Mouse (Mus musculus) lung, adult 2 months (tissue): ENCODE measurements around the gene Grm7. TPM values are rescaled to one million over a fixed set of nuclear protein-coding genes. Genes with fewer than 3 reads are reported as not detected.

Experiments
- DNase-seq: peaks from one replicate; pipeline ENCODE4 v3.0.0; 2022
- H3K4me1 ChIP-seq: fragments of 200-500 bp; 2 replicates; pipeline ENCODE4 v1.6.1; 2011; ENCODE audit warnings: low read length; ENCODE audit not compliant: control insufficient read depth, insufficient read depth
- H3K4me3 ChIP-seq: fragments of 200-500 bp; replicated peaks from 2 replicates; pipeline ENCODE3; 2011; ENCODE audit warnings: low read depth, mild to moderate bottlenecking, control low read depth, low read length; ENCODE audit errors: extremely low read depth
- CTCF ChIP-seq: fragments of 200-500 bp; IDR thresholded peaks from 2 replicates; pipeline ENCODE4 v1.5.1; 2011; ENCODE audit warnings: mild to moderate bottlenecking, low read length, control low read depth; ENCODE audit not compliant: insufficient read depth
- POLR2A ChIP-seq: fragments of 200-500 bp; IDR thresholded peaks from 2 replicates; pipeline ENCODE4 v1.6.1; 2011; ENCODE audit warnings: low read depth, mild to moderate bottlenecking, control low read depth, low read length, borderline replicate concordance; ENCODE audit errors: extremely low read depth
- WGBS: fragments of 180-500 bp; shearing (Covaris S2); methylation state at CpG from one replicate; pipeline ENCODE4 v1.1.7; 2018; 5-methylcytosine and 5-hydroxymethylcytosine counted together
- polyA plus RNA-seq: library from polyadenylated mRNA; depleted of rRNA; stranded (reverse); fragments of >200 nt; gene quantifications from 2 replicates; pipeline ENCODE4 v1.2.3, GENCODE M21; 2012

Grm7 gene
- polyA plus RNA-seq, 1 experiment, result 0.02 TPM

- Histone ChIP-seq H3K4me1 (no peaks in the 10 kb centered on the region), H3K4me3 (no peak overlapping the region)
- no peak for TF ChIP-seq POLR2A
- TF ChIP-seq CTCF, result no peak
- WGBS, result 77% methylated on average over 2 of the region's 2 CpGs
- no peak for DNase-seq
These were observed 172.9 kb downstream of the Grm7 start for GRCm38 (mm10) chr6:110818236-110818635.

- H3K4me1 ChIP-seq, result no peaks in the 10 kb centered on the region
- TF ChIP-seq CTCF (no peak), POLR2A (no peak)
- H3K4me3 ChIP-seq, result no peak overlapping the region
- no peak for DNase-seq
These were observed 222.9 kb downstream of the Grm7 start for GRCm38 (mm10) chr6:110868311-110868710.

- no peak for TF ChIP-seq POLR2A
- no peak for TF ChIP-seq CTCF
- no peaks in the 10 kb centered on the region for H3K4me1 ChIP-seq
- WGBS, result 66% methylated on average over 5 of the region's 5 CpGs
- no peak for DNase-seq
- no peak overlapping the region for H3K4me3 ChIP-seq
These were observed 336.6 kb downstream of the Grm7 start for GRCm38 (mm10) chr6:110982013-110982412.

- WGBS, result 57% methylated on average over 2 of the region's 2 CpGs
- TF ChIP-seq CTCF (no peak), POLR2A (no peak)
- no peak for DNase-seq
- no peak overlapping the region for H3K4me3 ChIP-seq
- no peaks in the 10 kb centered on the region for H3K4me1 ChIP-seq
These were observed 393.7 kb downstream of the Grm7 start for GRCm38 (mm10) chr6:111039099-111039498.

- Histone ChIP-seq H3K4me1 (no peaks in the 10 kb centered on the region), H3K4me3 (no peak overlapping the region)
- 35% methylated on average over 2 of the region's 2 CpGs for WGBS
- no peak for TF ChIP-seq POLR2A
- no peak for TF ChIP-seq CTCF
- DNase-seq, result no peak
These were observed 400.5 kb downstream of the Grm7 start for GRCm38 (mm10) chr6:111045896-111046295.

- H3K4me1 ChIP-seq, result no peaks in the 10 kb centered on the region
- no peak for DNase-seq
- H3K4me3 ChIP-seq, result no peak overlapping the region
- TF ChIP-seq POLR2A (no peak), CTCF (no peak)
These were observed 403.9 kb downstream of the Grm7 start for GRCm38 (mm10) chr6:111049247-111049646.

GRCm38 (mm10) chr6:111054001-111054975, 408.9 kb downstream of the Grm7 start:
- no peak for DNase-seq
- no peaks in the 10 kb centered on the region for H3K4me1 ChIP-seq
- no peak for TF ChIP-seq POLR2A
- no peak for TF ChIP-seq CTCF
- 63% methylated on average over 7 of the region's 7 CpGs for WGBS
- no peak overlapping the region for H3K4me3 ChIP-seq

GRCm38 (mm10) chr6:111057798-111058197, 412.4 kb downstream of the Grm7 start:
- DNase-seq, result no peak
- TF ChIP-seq POLR2A (no peak), CTCF (no peak)
- no peak overlapping the region for H3K4me3 ChIP-seq
- no peaks in the 10 kb centered on the region for H3K4me1 ChIP-seq
- WGBS, result 79% methylated on average over 3 of the region's 3 CpGs

- 72% methylated on average over 4 of the region's 4 CpGs for WGBS
- DNase-seq, result no peak
- no peaks in the 10 kb centered on the region for H3K4me1 ChIP-seq
- TF ChIP-seq CTCF (no peak), POLR2A (no peak)
- H3K4me3 ChIP-seq, result no peak overlapping the region
These were observed 414.6 kb downstream of the Grm7 start for GRCm38 (mm10) chr6:111060004-111060403.

- H3K4me1 ChIP-seq, result no peaks in the 10 kb centered on the region
- TF ChIP-seq POLR2A (no peak), CTCF (no peak)
- DNase-seq, result no peak
- WGBS, result 69% methylated on average over 3 of the region's 3 CpGs
- H3K4me3 ChIP-seq, result no peak overlapping the region
These were observed 439.2 kb downstream of the Grm7 start for GRCm38 (mm10) chr6:111084569-111084968.
